Mouse (Mus musculus) hindbrain, embryonic 13.5 days (tissue): Measurements from ENCODE around the gene Pgm2l1. TPM values are rescaled to one million over a fixed set of nuclear protein-coding genes. Genes with fewer than 3 reads are reported as not detected.

ENCODE experiments used
- ATAC-seq: fragments of 200-750 bp; cut with Nextera tagmentation; 2 replicates; pipeline ENCODE4 v1.8.0; 2017; ENCODE audit warnings: moderate TSS enrichment; ENCODE audit not compliant: low FRiP score
- H3K27ac ChIP-seq: fragments of 300-500 bp; sonication (generic); 2 replicates; pipeline ENCODE4 v1.5.1; 2015; ENCODE audit warnings: inconsistent platforms, mild to moderate bottlenecking, moderate library complexity
- H3K27me3 ChIP-seq: fragments of 300-500 bp; sonication (generic); 2 replicates; pipeline ENCODE4 v1.6.1; 2015; ENCODE audit warnings: mild to moderate bottlenecking, inconsistent platforms
- H3K36me3 ChIP-seq: fragments of 300-500 bp; sonication (generic); 2 replicates; pipeline ENCODE4 v1.6.1; 2015; ENCODE audit warnings: mild to moderate bottlenecking, inconsistent platforms
- H3K4me1 ChIP-seq: fragments of 300-500 bp; sonication (generic); replicated peaks from 2 replicates; pipeline ENCODE4 v1.6.1; 2015; ENCODE audit warnings: inconsistent platforms
- H3K4me2 ChIP-seq: fragments of 300-500 bp; sonication (generic); 2 replicates; pipeline ENCODE4 v1.6.1; 2015; ENCODE audit warnings: inconsistent platforms, mild to moderate bottlenecking, moderate library complexity
- H3K4me3 ChIP-seq: fragments of 300-500 bp; sonication (generic); 2 replicates; pipeline ENCODE4 v1.5.1; 2015; ENCODE audit warnings: mild to moderate bottlenecking, inconsistent platforms
- H3K9ac ChIP-seq: fragments of 300-500 bp; sonication (generic); 2 replicates; pipeline ENCODE4 v1.6.1; 2015; ENCODE audit warnings: mild to moderate bottlenecking, inconsistent platforms
- H3K9me3 ChIP-seq: fragments of 300-500 bp; sonication (generic); 2 replicates; pipeline ENCODE4 v1.6.1; 2016; ENCODE audit warnings: inconsistent platforms
- WGBS: fragments of 180-500 bp; shearing (Covaris S2); methylation state at CpG from one replicate; pipeline ENCODE4 v1.1.7; 2015; 5-methylcytosine and 5-hydroxymethylcytosine counted together
- polyA plus RNA-seq: library from polyadenylated mRNA; unstranded; fragments of >200 nt; fragmentation: Nextera tagmentation; extraction: Ambion mirVana; gene quantifications from 2 replicates; pipeline ENCODE4 v1.2.1, GENCODE M21; 2015

The Pgm2l1 gene
- polyA plus RNA-seq, 1 experiment from 2014 or later: 21.0 TPM

DNA sequence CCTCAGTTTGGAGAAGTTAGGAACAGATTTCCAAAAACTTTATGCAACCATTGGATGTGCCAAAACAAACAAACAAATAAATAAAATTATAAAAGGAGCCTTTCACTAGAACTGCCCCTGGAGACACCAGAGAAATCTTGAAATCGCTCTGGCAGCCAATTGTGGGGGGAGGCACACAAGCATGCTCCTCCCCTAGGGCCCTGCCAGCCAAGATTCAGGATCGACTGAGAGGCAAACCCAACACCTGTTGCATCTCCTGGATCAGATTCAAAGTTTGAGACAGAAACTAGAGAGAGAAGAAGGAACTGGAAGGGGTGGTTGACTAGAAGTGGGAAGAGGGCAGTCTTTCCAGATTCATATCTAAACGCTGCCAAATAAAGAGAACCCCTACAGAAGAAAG is 23.6 kb upstream of the Pgm2l1 start:
- H3K9me3 ChIP-seq: no peaks in the 10 kb centered on the region
- ATAC-seq: no peak
- H3K27ac ChIP-seq: no peak overlapping the region
- no peaks in the 10 kb centered on the region for H3K27me3 ChIP-seq
- no peak overlapping the region for H3K4me3 ChIP-seq
- no peak overlapping the region for H3K4me2 ChIP-seq
- WGBS: 74% methylated on average over 3 of the region's 3 CpGs
- H3K4me1 ChIP-seq: no peaks in the 10 kb centered on the region
- no peak overlapping the region for H3K9ac ChIP-seq
- H3K36me3 ChIP-seq: no peaks in the 10 kb centered on the region

- no peak for ATAC-seq
- Histone ChIP-seq H3K4me3 (no peak overlapping the region), H3K36me3 (no peaks in the 10 kb centered on the region), H3K9me3 (no peaks in the 10 kb centered on the region), H3K9ac (no peak overlapping the region), H3K4me1 (no peaks in the 10 kb centered on the region), H3K27ac (no peak overlapping the region), H3K27me3 (no peaks in the 10 kb centered on the region), H3K4me2 (no peak overlapping the region)
- 77% methylated on average over 6 of the region's 6 CpGs for WGBS
These were observed 22.3 kb upstream of the Pgm2l1 start for GRCm38 (mm10) chr7:100204871-100205270.

- no peaks in the 10 kb centered on the region for H3K4me1 ChIP-seq
- H3K4me3 ChIP-seq: no peak overlapping the region
- no peak for ATAC-seq
- WGBS: 92% methylated on average over 2 of the region's 2 CpGs
- no peak overlapping the region for H3K9ac ChIP-seq
- no peak overlapping the region for H3K27ac ChIP-seq
- H3K9me3 ChIP-seq: no peaks in the 10 kb centered on the region
- no peak overlapping the region for H3K4me2 ChIP-seq
- H3K27me3 ChIP-seq: no peaks in the 10 kb centered on the region
- no peaks in the 10 kb centered on the region for H3K36me3 ChIP-seq
These were observed 21.1 kb upstream of the Pgm2l1 start for GRCm38 (mm10) chr7:100206144-100206543.

- Histone ChIP-seq H3K4me1 (no peaks in the 10 kb centered on the region), H3K36me3 (no peaks in the 10 kb centered on the region), H3K4me2 (no peak overlapping the region), H3K9ac (no peak overlapping the region), H3K27me3 (no peaks in the 10 kb centered on the region), H3K9me3 (no peaks in the 10 kb centered on the region), H3K4me3 (no peak overlapping the region), H3K27ac (no peak overlapping the region)
- no peak for ATAC-seq
These were observed 19.3 kb upstream of the Pgm2l1 start for GRCm38 (mm10) chr7:100207886-100208285.

DNA sequence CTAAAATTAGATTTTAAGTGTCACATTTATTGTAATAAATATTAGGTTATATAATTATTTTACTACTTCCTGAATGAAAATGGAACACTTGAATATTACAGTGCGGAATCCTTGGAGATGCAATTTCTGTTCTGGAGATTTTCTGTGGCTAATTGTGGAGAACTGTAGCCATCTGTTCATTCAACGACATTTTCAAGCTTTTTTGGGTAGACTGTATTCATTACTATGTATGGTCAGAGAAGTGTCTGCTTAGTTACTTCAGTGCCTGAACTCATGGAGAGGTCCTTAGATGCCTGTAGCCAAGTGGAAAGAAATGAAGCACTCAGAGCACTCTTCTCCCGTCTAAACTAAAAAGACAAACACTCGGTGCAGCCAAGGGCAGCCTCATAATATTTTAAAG is 12.9 kb upstream of the Pgm2l1 start:
- no peak overlapping the region for H3K9ac ChIP-seq
- peaks cover 22% of the 10 kb centered on the region for H3K4me1 ChIP-seq
- no peaks in the 10 kb centered on the region for H3K9me3 ChIP-seq
- no peaks in the 10 kb centered on the region for H3K36me3 ChIP-seq
- no peak overlapping the region for H3K4me3 ChIP-seq
- no peak for ATAC-seq
- no peak overlapping the region for H3K27ac ChIP-seq
- H3K27me3 ChIP-seq: no peaks in the 10 kb centered on the region
- WGBS: 70% methylated on average over 4 of the region's 4 CpGs
- no peak overlapping the region for H3K4me2 ChIP-seq

DNA sequence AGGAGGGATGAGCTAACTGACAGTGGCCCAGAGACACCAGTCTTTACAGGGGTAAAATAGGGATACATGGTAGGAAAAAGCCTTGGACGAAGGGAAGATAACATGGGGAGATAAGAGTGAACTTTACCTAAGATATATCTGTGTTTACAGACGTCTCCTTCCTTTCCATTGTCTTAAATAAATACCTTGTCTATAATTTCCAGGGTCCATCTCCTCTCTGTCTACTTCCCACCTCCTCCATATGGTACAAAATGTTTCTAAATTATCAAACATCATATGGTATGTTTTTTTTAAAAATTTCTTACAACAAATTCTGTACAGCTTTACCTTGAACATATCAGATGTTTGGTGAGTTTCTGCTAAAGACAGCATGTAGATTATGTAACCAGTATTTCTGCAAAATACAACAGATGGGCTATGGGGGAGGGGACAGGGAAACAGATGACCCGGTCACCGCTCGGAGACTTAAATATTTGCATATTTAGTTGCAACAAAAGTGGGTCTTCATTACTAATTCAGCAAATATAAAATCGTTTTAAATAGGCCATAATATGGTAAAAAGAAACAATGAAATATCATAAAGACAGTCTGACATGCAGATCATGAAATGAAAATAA is 12.0 kb upstream of the Pgm2l1 start:
- Histone ChIP-seq H3K27ac (no peak overlapping the region), H3K27me3 (no peaks in the 10 kb centered on the region), H3K4me2 (no peak overlapping the region), H3K36me3 (no peaks in the 10 kb centered on the region), H3K4me3 (no peak overlapping the region), H3K4me1 (peaks cover 22% of the 10 kb centered on the region), H3K9me3 (no peaks in the 10 kb centered on the region), H3K9ac (no peak overlapping the region)
- WGBS: 42% methylated on average over 6 of the region's 6 CpGs
- ATAC-seq: no peak

GRCm38 (mm10) chr7:100215976-100216375 is 11.2 kb upstream of the Pgm2l1 start:
- 21% methylated on average over 10 of the region's 10 CpGs for WGBS
- H3K36me3 ChIP-seq: no peaks in the 10 kb centered on the region
- no peak for ATAC-seq
- H3K27ac ChIP-seq: peak overlapping the region; percentile 68
- peak overlapping the region; percentile 26; the same call in 1 of the 2 replicates for H3K9ac ChIP-seq
- H3K27me3 ChIP-seq: no peaks in the 10 kb centered on the region
- H3K9me3 ChIP-seq: no peaks in the 10 kb centered on the region
- H3K4me2 ChIP-seq: peak overlapping the region; percentile 42
- peaks cover 22% of the 10 kb centered on the region for H3K4me1 ChIP-seq
- 0 out of 2 replicates have a peak overlapping the region, but pooled peaks have one; percentile 1 for H3K4me3 ChIP-seq

DNA sequence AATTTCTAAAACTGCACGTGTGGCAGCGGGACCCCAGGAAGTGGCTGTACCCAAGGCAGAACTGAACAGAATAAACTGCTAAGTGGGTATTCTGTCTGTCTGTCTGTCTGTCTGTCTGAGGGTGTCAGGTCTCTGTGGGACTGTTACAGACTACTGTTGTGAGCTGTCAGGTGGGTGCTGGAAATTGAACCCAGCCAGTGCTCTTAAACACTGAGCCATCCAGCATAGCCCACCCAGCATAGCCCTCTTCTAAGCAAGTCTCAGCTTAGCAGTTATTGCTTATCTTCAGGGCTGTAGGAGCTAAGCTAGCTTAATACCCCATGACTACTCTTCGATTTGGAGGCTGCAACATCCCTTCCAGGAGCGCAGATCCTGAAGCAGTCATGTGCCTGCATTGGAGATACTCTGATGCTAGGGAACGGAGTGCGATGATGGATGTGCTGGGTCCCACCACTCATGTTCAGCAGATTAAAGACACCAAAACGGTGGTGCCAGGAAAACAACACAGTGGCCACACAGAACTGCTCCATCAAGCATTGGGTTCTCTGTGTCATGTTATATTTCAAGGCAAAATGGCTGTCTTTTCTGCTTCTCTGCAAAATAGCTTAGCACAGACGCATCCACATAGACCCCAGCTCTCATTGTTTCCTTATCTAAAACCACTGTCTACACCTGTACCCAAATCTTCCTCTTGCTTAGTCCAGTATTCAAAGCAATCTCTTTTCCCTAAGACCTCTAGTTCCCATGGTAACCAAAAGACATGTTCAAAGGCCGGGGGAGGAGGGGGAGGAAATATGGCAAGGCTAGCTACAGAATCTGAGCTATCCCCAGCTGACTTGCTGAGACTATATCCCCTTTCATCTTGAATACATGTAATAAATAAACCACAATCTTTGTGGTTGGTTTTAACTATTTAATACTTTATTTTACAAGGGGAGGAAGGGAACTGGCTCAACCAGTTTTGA is 10.3 kb upstream of the Pgm2l1 start:
- Histone ChIP-seq H3K36me3 (no peaks in the 10 kb centered on the region), H3K27me3 (no peaks in the 10 kb centered on the region), H3K27ac (peak overlapping the region; percentile 68; the same call in 1 of the 2 replicates), H3K9ac (no peak overlapping the region), H3K9me3 (no peaks in the 10 kb centered on the region), H3K4me3 (no peak overlapping the region), H3K4me1 (peaks cover 22% of the 10 kb centered on the region), H3K4me2 (no peak overlapping the region)
- WGBS: 67% methylated on average over 9 of the region's 9 CpGs
- no peak; the same call in 1 of the 2 replicates for ATAC-seq

GRCm38 (mm10) chr7:100227896-100228525 is 817 bp downstream of the Pgm2l1 start:
- H3K9me3 ChIP-seq: no peaks in the 10 kb centered on the region
- H3K4me1 ChIP-seq: peaks cover 22% of the 10 kb centered on the region
- peak; percentile 71 for ATAC-seq
- peak overlapping the region; percentile 94 for H3K9ac ChIP-seq
- peak overlapping the region; percentile 75 for H3K4me2 ChIP-seq
- peak overlapping the region; percentile 92 for H3K4me3 ChIP-seq
- no peaks in the 10 kb centered on the region for H3K27me3 ChIP-seq
- H3K27ac ChIP-seq: peak overlapping the region; percentile 95
- H3K36me3 ChIP-seq: no peaks in the 10 kb centered on the region
- 1% methylated on average over 23 of the region's 23 CpGs for WGBS

DNA sequence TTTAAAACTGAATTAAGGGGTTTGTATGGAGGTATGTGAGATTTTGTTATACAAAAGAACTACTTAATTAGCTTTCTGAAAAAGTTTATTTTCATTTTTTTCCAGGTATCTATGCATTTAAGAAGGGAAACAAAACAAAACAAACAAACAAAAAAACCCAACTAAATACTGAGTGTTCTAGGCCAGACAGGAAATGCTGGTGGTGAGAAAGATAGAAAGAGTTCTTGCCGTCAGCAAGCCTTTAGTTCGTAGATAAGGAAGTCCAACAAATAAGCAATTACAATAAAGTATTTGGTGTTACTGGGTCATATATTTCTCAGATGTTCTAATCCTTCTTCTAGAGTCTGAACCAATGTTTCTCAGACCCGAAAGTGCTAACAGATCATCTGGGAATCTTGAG is 1.8 kb downstream of the Pgm2l1 start:
- Histone ChIP-seq H3K9ac (peak overlapping the region; percentile 94), H3K9me3 (no peaks in the 10 kb centered on the region), H3K4me2 (peak overlapping the region; percentile 75), H3K27me3 (no peaks in the 10 kb centered on the region), H3K4me1 (peaks cover 26% of the 10 kb centered on the region), H3K4me3 (peak overlapping the region; percentile 92), H3K36me3 (no peaks in the 10 kb centered on the region), H3K27ac (no peak overlapping the region)
- no peak for ATAC-seq
- 63% methylated on average over 3 of the region's 3 CpGs for WGBS

DNA sequence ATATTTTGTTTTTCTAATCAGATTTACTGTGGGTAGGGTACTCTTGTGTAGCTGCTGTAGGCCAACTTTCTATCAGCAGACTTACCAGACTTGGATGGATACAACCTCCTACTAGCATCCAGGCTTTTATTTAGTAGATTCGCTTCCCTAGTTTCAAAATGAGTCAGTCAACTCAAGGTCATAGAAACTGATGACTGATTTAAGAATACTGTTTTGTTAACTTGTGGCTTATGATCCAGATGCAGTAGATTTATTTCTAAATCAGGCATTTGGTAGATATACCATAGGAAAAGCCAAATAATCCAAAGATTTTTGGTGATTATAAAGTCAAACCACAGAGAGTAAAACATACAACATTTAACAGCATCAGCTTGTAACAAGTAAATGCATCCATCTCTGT is 3.5 kb downstream of the Pgm2l1 start:
- Histone ChIP-seq H3K4me1 (peaks cover 33% of the 10 kb centered on the region), H3K36me3 (no peaks in the 10 kb centered on the region), H3K9ac (no peak overlapping the region), H3K4me3 (no peak overlapping the region), H3K9me3 (no peaks in the 10 kb centered on the region), H3K27ac (no peak overlapping the region), H3K4me2 (peak overlapping the region; percentile 25), H3K27me3 (no peaks in the 10 kb centered on the region)
- ATAC-seq: no peak
- WGBS: 96% methylated on average over 1 of the region's 1 CpGs

DNA sequence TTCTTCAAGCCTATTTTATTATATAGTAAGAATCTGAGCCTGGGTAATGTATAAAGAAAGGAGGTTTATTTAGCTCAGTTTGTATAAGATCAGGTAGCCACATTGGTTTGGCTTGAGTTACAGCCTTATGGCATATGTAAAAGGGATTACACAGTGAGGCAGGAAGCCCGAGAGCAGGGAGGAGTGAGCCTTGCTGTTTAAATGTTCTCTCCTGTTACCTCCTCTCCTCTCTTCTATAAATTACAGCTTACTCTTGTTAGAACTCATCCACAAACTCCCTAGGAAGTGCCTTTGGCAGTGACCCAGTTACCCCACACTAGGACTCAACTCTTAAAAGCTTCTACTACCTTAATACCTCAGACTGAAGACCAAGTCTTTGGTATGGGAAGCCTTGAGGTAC is 4.5 kb downstream of the Pgm2l1 start:
- ATAC-seq: no peak
- WGBS: 67% methylated on average over 1 of the region's 1 CpGs
- Histone ChIP-seq H3K9ac (no peak overlapping the region), H3K36me3 (no peaks in the 10 kb centered on the region), H3K4me1 (peaks cover 33% of the 10 kb centered on the region), H3K27me3 (no peaks in the 10 kb centered on the region), H3K4me3 (no peak overlapping the region), H3K27ac (no peak overlapping the region), H3K9me3 (no peaks in the 10 kb centered on the region), H3K4me2 (no peak overlapping the region)
